Mouse (Mus musculus) kidney, postnatal 4 days (tissue): ENCODE results near the gene Cyp27b1.

Experiments
- DNase-seq, 2 experiments: peaks; one replicate each; pipeline ENCODE4 v3.0.0; 2021; ENCODE audit warnings: mixed read lengths in 2 of 2

Cyp27b1 gene

DNA sequence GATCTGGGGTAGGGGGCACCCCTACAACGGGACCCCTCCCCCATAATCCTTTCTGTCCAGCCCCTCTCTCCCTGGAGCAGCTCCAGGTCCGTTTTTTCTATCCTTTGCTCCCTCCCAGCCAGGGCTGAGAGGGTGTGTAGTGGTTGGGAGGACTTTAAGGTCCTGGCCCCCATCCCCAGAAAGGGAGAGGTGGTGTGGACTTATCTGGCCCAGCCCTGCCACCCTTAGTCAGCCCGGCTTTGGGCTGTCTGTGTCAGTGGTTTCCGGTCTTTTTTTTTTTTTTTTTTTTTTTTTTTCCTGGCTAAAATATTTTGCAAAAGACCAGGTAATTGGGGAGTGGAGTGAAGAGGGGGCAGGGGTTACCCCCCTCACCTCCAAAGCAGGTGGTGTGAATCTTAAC is 44.7 kb downstream of the Cyp27b1 start:
- no peak for DNase-seq

DNA sequence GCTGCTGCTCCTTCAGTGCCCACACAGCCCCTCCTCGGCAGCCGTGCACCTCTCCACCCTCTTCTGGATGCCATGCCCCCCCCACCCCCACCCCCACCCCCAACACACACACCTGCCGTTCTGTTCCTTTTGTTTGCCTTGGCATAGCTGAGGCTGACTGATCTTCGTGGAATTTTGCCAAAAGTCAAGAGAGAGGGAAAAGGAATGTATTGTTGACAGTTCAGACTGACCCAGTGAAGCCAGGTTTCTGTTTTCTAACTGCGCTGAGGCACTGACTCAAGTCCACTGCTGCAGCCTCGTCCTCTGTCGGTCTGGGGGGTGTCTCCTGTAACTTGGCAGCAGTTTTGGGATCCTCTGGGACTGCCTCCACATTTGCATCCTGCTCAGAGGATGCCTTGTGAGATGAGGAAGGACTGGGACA is 46.3 kb downstream of the Cyp27b1 start:
- DNase-seq: no peak

GRCm38 (mm10) chr10:127098514-127098913 is 50.5 kb downstream of the Cyp27b1 start:
- no peak for DNase-seq

DNA sequence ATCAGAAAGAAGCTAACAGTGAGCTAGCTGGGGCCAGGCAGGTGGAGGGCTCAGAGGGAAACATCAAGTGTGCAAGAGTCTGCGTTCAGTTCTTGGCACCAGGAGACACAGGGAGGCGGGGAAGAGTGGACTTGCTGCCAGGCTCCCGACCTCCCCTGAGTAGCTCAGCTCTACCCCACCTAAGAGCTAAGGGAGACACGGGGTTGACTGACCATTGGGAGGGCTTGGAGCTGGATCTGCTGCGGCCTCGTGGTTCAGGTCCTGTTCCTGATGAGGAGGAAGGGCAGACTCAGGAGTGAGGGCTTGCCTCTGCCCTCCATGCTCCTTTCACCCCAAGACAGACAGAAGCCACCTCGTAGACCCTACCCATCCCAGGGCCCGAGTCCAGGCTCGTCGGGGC is 51.1 kb downstream of the Cyp27b1 start:
- no peak for DNase-seq

DNA sequence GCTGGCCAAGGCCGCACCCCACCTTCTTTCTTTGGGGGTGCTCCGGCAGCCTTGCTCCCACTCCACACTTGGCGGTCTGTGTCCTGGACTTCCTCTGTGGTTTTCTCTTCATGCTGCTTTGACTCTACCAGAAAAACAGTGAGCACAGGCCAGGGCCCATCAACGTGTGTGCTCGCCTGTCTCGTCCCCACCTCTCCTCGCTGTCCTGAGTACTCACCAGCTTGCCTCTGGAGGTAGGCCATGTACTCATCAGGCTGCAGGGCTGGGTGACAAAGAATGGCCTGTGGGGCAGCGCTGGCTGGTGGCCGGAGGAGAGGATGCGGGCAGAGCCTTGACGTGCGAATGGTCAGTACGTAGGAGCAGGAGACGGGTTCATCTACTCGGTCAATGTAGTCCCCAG is 51.8 kb downstream of the Cyp27b1 start:
- no peak for DNase-seq

- no peak for DNase-seq
Observed at GRCm38 (mm10) chr10:127100414-127100813, 52.4 kb downstream of the Cyp27b1 start.

DNA sequence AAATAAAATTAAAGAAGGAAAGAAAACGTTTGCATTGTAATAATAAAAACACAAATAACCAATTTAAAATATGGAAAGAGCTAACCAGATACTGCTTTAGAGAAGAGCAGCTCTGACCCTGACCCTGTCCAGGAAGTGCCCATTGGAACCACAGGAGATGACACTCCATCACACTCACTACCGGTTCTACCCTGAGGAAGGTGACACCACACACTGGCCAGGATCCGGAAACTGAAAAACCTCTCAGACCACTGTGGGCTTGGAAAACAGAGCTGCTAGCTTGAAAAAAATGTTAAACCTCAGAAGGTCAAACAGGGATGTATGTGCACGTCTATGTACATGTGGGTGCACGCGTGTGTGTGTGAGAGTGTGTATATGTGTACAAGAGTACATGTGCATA is 53.1 kb downstream of the Cyp27b1 start:
- no peak for DNase-seq
